Mouse (Mus musculus) cerebellum, adult 2 months (tissue): ENCODE results near the gene Rnf222.

Source experiments
- CTCF ChIP-seq: fragments of 200-500 bp; IDR thresholded peaks from 2 replicates; pipeline ENCODE4 v1.5.1; 2011; ENCODE audit warnings: low read depth, mild to moderate bottlenecking, control low read depth, low read length, moderate library complexity, borderline replicate concordance; ENCODE audit not compliant: insufficient read depth
- POLR2A ChIP-seq: fragments of 200-500 bp; IDR thresholded peaks from 2 replicates; pipeline ENCODE4 v1.6.1; 2011; ENCODE audit warnings: low read length, control low read depth, borderline replicate concordance; ENCODE audit not compliant: insufficient read depth

GRCm38 (mm10) chr11:68884368-68884767, 4.0 kb upstream of the Rnf222 start:
- TF ChIP-seq POLR2A (no peak), CTCF (no peak)
